Mouse (Mus musculus) spleen, adult 2 months (tissue): Measurements from ENCODE around the gene Hivep3.

Experiments
- CTCF ChIP-seq: fragments of 200-500 bp; IDR thresholded peaks from 2 replicates; pipeline ENCODE4 v1.5.1; 2011; ENCODE audit warnings: mild to moderate bottlenecking, inconsistent platforms; ENCODE audit not compliant: insufficient read depth, insufficient read length, insufficient replicate concordance; ENCODE audit errors: extremely low read depth
- POLR2A ChIP-seq: fragments of 200-500 bp; IDR thresholded peaks from 2 replicates; pipeline ENCODE4 v1.6.1; 2011; ENCODE audit warnings: low read depth, low read length, inconsistent platforms

- TF ChIP-seq CTCF, result no peak
- no peak for TF ChIP-seq POLR2A
Observed at GRCm38 (mm10) chr4:120045131-120045537, 311.6 kb downstream of the Hivep3 start.
